Mouse (Mus musculus): ENCODE measurements around the gene Fam107b. TPM values are rescaled to one million over a fixed set of nuclear protein-coding genes. Genes with fewer than 3 reads are reported as not detected.

Fam107b gene
- total and polyA plus RNA-seq, 3 experiments, result 3.6 to 34.1 (median 19.4) TPM

GRCm38 (mm10) chr2:3749504-3750024 lies 179.3 kb downstream of the Fam107b start:
- no peak for DNase-seq (ENCODE audit: low spot score)
- no peaks in the 10 kb centered on the region for H3K9me3 ChIP-seq (replicated peaks)
- ATAC-seq (ENCODE audit: extremely low read depth, insufficient number of reproducible peaks, low FRiP score, poor library complexity, severe bottlenecking), result no peak

DNA sequence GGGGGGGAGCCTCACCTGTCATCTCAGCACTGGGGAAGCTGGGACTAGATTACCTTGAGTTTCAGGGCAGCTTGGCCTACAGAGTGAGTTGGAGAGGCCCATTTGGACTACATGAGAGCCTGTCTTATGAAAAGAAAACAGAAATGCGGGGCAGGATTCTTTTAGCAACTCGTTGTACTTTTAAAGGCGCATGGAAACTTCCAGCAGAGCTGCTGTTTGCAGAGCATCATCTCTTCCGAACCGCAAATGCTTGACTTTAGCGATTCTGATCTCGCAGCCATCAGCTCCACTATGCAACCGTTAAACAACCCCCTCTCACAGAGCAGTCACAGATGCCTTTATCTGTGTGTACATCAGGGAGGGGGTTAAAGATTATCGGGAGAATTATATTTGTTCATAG lies 179.8 kb downstream of the Fam107b start:
- DNase-seq (ENCODE audit: low spot score) (no peak), ATAC-seq (ENCODE audit: extremely low read depth, insufficient number of reproducible peaks, low FRiP score, poor library complexity, severe bottlenecking) (no peak)
- Histone ChIP-seq H3K4me1 (ENCODE audit: insufficient read depth, low read depth, low read length) (no peaks in the 10 kb centered on the region), H3K4me3 (ENCODE audit: low read depth, low read length) (no peak overlapping the region), H3K36me3 (replicated peaks) (peaks cover 21% of the 10 kb centered on the region), H3K9me3 (replicated peaks) (no peaks in the 10 kb centered on the region), H3K27me3 (ENCODE audit: insufficient read depth, low read length) (peaks cover 3% of the 10 kb centered on the region; the same call in 1 of the 2 replicates)
- TF ChIP-seq GATA1 (IDR thresholded peaks at IDR 0.05; ENCODE audit: borderline replicate concordance, low read length), result no peak
- TF ChIP-seq GATA2 (IDR thresholded peaks at IDR 0.05; ENCODE audit: borderline replicate concordance, low read depth, low read length), result no peak
- no peak for TF ChIP-seq CTCF (IDR thresholded peaks at IDR 0.05; ENCODE audit: low read depth, low read length)
- no peak for TF ChIP-seq TAL1 (conservative IDR thresholded peaks at IDR 0.05; ENCODE audit: low read depth, low read length)
- no peak for TF ChIP-seq POLR2AphosphoS5 (IDR thresholded peaks at IDR 0.05; ENCODE audit: insufficient replicate concordance, low read depth, low read length)

More at GRCm38 (mm10) chr2:3749504-3750024, 179.3 kb downstream of the Fam107b start:
- peaks cover 20% of the 10 kb centered on the region for H3K36me3 ChIP-seq (replicated peaks)
- H3K27me3 ChIP-seq (ENCODE audit: insufficient read depth, low read length), result peaks cover 3% of the 10 kb centered on the region; the same call in 1 of the 2 replicates
- TF ChIP-seq CTCF (IDR thresholded peaks at IDR 0.05; ENCODE audit: low read depth, low read length) (no peak), POLR2AphosphoS5 (IDR thresholded peaks at IDR 0.05; ENCODE audit: insufficient replicate concordance, low read depth, low read length) (no peak)
- H3K4me1 ChIP-seq (ENCODE audit: insufficient read depth, low read depth, low read length), result no peaks in the 10 kb centered on the region
- H3K4me3 ChIP-seq (ENCODE audit: low read depth, low read length), result no peak overlapping the region

- DNase-seq (ENCODE audit: low spot score) (no peak), ATAC-seq (ENCODE audit: extremely low read depth, insufficient number of reproducible peaks, low FRiP score, poor library complexity, severe bottlenecking) (peak; percentile 38; the same call in 1 of the 2 replicates)
- Histone ChIP-seq H3K36me3 (replicated peaks) (peaks cover 19% of the 10 kb centered on the region), H3K4me1 (ENCODE audit: insufficient read depth, low read depth, low read length) (no peaks in the 10 kb centered on the region), H3K27me3 (ENCODE audit: insufficient read depth, low read length) (peaks cover 6% of the 10 kb centered on the region; the same call in 1 of the 2 replicates), H3K9me3 (replicated peaks) (no peaks in the 10 kb centered on the region), H3K4me3 (ENCODE audit: low read depth, low read length) (no peak overlapping the region)
- no peak for TF ChIP-seq CTCF (IDR thresholded peaks at IDR 0.05; ENCODE audit: low read depth, low read length)
- TF ChIP-seq POLR2AphosphoS5 (IDR thresholded peaks at IDR 0.05; ENCODE audit: insufficient replicate concordance, low read depth, low read length), result no peak
- no peak for TF ChIP-seq GATA1 (IDR thresholded peaks at IDR 0.05; ENCODE audit: borderline replicate concordance, low read length)
- TF ChIP-seq TAL1 (conservative IDR thresholded peaks at IDR 0.05; ENCODE audit: low read depth, low read length), result no peak
- no peak for TF ChIP-seq GATA2 (IDR thresholded peaks at IDR 0.05; ENCODE audit: borderline replicate concordance, low read depth, low read length)
Observed at GRCm38 (mm10) chr2:3752365-3752764, 182.1 kb downstream of the Fam107b start.

DNA sequence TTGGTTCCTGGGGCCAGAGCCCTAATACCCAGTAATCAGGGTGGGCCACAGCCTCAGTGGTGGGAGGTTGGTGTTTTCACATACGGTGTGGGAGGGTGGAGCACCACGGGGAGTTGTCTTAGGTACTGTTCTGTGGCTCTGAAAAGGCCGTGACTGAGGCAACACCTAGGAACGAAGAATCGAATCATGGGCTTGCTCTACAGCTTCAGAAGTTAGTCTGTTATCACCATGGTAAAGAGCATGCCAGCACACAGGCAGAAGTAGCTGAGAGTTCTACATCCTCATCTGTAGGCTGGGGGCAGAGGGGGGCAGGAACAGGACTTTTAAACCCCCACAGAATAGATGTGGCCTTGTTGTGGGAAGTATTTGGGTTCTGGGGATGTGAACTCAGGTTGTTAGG lies 182.6 kb downstream of the Fam107b start:
- no peak overlapping the region for H3K4me3 ChIP-seq (ENCODE audit: low read depth, low read length)
- no peak for ATAC-seq (ENCODE audit: extremely low read depth, insufficient number of reproducible peaks, low FRiP score, poor library complexity, severe bottlenecking)
- DNase-seq (ENCODE audit: low spot score), result no peak
- TF ChIP-seq GATA2 (IDR thresholded peaks at IDR 0.05; ENCODE audit: borderline replicate concordance, low read depth, low read length), result no peak
- TF ChIP-seq TAL1 (conservative IDR thresholded peaks at IDR 0.05; ENCODE audit: low read depth, low read length), result no peak
- no peak for TF ChIP-seq CTCF (IDR thresholded peaks at IDR 0.05; ENCODE audit: low read depth, low read length)
- no peak for TF ChIP-seq POLR2AphosphoS5 (IDR thresholded peaks at IDR 0.05; ENCODE audit: insufficient replicate concordance, low read depth, low read length)
- no peak for TF ChIP-seq GATA1 (IDR thresholded peaks at IDR 0.05; ENCODE audit: borderline replicate concordance, low read length)
- H3K4me1 ChIP-seq (ENCODE audit: insufficient read depth, low read depth, low read length), result no peaks in the 10 kb centered on the region
- H3K27me3 ChIP-seq (ENCODE audit: insufficient read depth, low read length), result peaks cover 6% of the 10 kb centered on the region; the same call in 1 of the 2 replicates
- H3K36me3 ChIP-seq (replicated peaks), result peaks cover 19% of the 10 kb centered on the region
- H3K9me3 ChIP-seq (replicated peaks), result no peaks in the 10 kb centered on the region

DNA sequence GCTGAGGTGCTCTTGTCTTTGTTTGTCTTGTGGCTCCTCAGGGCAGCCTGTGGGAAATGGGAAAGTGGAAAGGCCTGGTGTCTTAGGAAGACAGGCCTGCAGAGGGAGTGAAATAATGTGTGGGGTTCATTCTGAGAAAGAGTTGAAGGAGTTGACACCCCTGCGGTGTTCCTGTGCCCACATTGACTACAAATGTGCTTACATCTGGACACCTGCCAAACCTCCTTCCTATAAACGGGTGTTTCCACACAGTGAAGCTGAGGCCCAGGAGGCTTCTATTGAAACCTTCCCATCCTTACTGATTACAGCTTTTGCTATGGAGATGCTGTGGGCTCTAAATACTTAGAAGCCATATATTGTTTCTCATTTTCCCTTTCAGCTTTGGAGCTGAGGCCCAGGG lies 183.5 kb downstream of the Fam107b start:
- Histone ChIP-seq H3K4me3 (ENCODE audit: low read depth, low read length) (no peak overlapping the region), H3K9me3 (replicated peaks) (no peaks in the 10 kb centered on the region), H3K4me1 (ENCODE audit: insufficient read depth, low read depth, low read length) (no peaks in the 10 kb centered on the region), H3K36me3 (replicated peaks) (peaks cover 19% of the 10 kb centered on the region), H3K27me3 (ENCODE audit: insufficient read depth, low read length) (peaks cover 6% of the 10 kb centered on the region; the same call in 1 of the 2 replicates)
- no peak for TF ChIP-seq GATA1 (IDR thresholded peaks at IDR 0.05; ENCODE audit: borderline replicate concordance, low read length)
- TF ChIP-seq CTCF (IDR thresholded peaks at IDR 0.05; ENCODE audit: low read depth, low read length), result no peak
- no peak for TF ChIP-seq GATA2 (IDR thresholded peaks at IDR 0.05; ENCODE audit: borderline replicate concordance, low read depth, low read length)
- no peak for TF ChIP-seq POLR2AphosphoS5 (IDR thresholded peaks at IDR 0.05; ENCODE audit: insufficient replicate concordance, low read depth, low read length)
- no peak for TF ChIP-seq TAL1 (conservative IDR thresholded peaks at IDR 0.05; ENCODE audit: low read depth, low read length)
- DNase-seq (ENCODE audit: low spot score), result no peak
- ATAC-seq (ENCODE audit: extremely low read depth, insufficient number of reproducible peaks, low FRiP score, poor library complexity, severe bottlenecking), result no peak

GRCm38 (mm10) chr2:3755936-3756335 lies 185.6 kb downstream of the Fam107b start:
- DNase-seq (ENCODE audit: low spot score) (no peak), ATAC-seq (ENCODE audit: extremely low read depth, insufficient number of reproducible peaks, low FRiP score, poor library complexity, severe bottlenecking) (no peak)
- no peaks in the 10 kb centered on the region for H3K4me1 ChIP-seq (ENCODE audit: insufficient read depth, low read depth, low read length)
- peaks cover 21% of the 10 kb centered on the region for H3K36me3 ChIP-seq (replicated peaks)
- no peak overlapping the region for H3K4me3 ChIP-seq (ENCODE audit: low read depth, low read length)
- 0 out of 2 replicates have a peak, but pooled peaks cover 3% of the 10 kb centered on the region for H3K27me3 ChIP-seq (ENCODE audit: insufficient read depth, low read length)
- no peak for TF ChIP-seq TAL1 (conservative IDR thresholded peaks at IDR 0.05; ENCODE audit: low read depth, low read length)
- no peak for TF ChIP-seq POLR2AphosphoS5 (IDR thresholded peaks at IDR 0.05; ENCODE audit: insufficient replicate concordance, low read depth, low read length)
- no peak for TF ChIP-seq GATA2 (IDR thresholded peaks at IDR 0.05; ENCODE audit: borderline replicate concordance, low read depth, low read length)
- no peak for TF ChIP-seq CTCF (IDR thresholded peaks at IDR 0.05; ENCODE audit: low read depth, low read length)
- TF ChIP-seq GATA1 (IDR thresholded peaks at IDR 0.05; ENCODE audit: borderline replicate concordance, low read length), result no peak
- H3K9me3 ChIP-seq (replicated peaks), result no peaks in the 10 kb centered on the region
